In the genomic region with DNA sequence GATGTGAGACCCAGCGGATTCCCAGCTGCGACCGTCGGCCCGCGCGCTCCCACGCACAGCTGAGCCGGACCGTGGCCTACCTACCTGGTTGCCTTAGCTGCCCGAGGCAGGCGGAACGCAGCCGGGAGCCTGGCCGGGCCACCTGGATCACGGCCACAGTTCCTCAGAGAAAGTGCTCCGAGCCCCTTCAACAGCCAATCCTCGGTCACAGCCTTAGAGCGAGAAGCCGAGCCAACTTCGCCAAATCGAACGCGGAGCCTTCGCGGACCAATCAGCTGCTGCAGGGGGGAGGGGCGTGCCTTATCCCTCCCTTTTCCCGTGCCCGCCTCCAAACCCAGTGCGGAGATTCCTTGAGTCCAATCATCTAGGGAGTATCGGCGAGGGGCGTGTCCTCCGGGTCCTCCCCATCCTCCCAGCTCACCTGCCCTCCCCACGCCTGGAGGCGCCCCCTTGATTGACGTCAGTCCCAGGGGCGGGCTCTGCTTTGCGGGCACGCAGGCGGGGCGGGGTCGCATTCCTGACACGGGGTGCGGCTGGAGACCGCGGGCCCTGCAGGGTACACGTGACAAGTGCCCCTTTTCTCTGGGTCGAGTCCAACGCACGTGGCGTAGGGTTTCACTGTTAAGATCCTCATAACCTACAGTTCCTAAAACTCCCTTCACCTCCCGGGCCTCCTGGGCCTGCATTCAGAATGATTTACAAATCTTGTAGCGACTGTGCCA, we compare ENCODE assay signal across 8 mouse cellular contexts. TPM values are rescaled to one million over a fixed set of nuclear protein-coding genes. Genes with fewer than 3 reads are reported as not detected.
DNase-seq lines count a peak whose midpoint lies in the region; ATAC-seq lines count a peak whose summit lies in the region.

A gene (minus strand): TSS at position 273 of the 722 bp plus-strand sequence.

- DNase-seq in R1 (ENCODE audit: low read depth, low spot score), result peak; percentile 100
- DNase-seq in cerebellum, postnatal 25 days, result peak; percentile 98 to 99
- peak; percentile 94 to 95 for DNase-seq in frontal cortex, postnatal 25 days (ENCODE audit: low spot score in 2 of 2)
- peak; percentile 92 for DNase-seq in hindbrain, embryonic 14.5 days (ENCODE audit: low spot score)
- peak; percentile 96 to 97 for DNase-seq in layer of hippocampus, postnatal 36 days
- DNase-seq in lung, postnatal 36 days, result peak; percentile 100
- peak; percentile 98 for DNase-seq in retina, postnatal 1 day
- peak; percentile 98 to 99 for DNase-seq in urinary bladder, adult 18-20 months (ENCODE audit: low spot score in 2 of 2)

- peak within 1 kb of the TSS; percentile 68 for H3K9ac ChIP-seq in hindbrain, embryonic 14.5 days

- no peaks in the 10 kb centered on the region for H3K27me3 ChIP-seq in hindbrain, embryonic 14.5 days (ENCODE audit: control insufficient read depth, insufficient read depth, low read length)

- peak within 1 kb of the TSS; percentile 47 for H3K4me3 ChIP-seq in hindbrain, embryonic 14.5 days (replicated peaks; ENCODE audit: low read length)

- peak; percentile 97 for ATAC-seq in hindbrain, embryonic 14.5 days (ENCODE audit: low FRiP score)

- H3K9me3 ChIP-seq in hindbrain, embryonic 14.5 days (ENCODE audit: control insufficient read depth, low read length), result no peaks in the 10 kb centered on the region

- WGBS in hindbrain, embryonic 14.5 days, result under 1% methylated on average over 54 of the region's 54 CpGs

- H3K4me2 ChIP-seq in hindbrain, embryonic 14.5 days (replicated peaks), result peak within 1 kb of the TSS; percentile 90

- H3K4me1 ChIP-seq in hindbrain, embryonic 14.5 days (replicated peaks; ENCODE audit: control insufficient read depth, insufficient read depth, low read length), result 0 out of 2 replicates have a peak, but pooled peaks cover 7% of the 10 kb centered on the region

- H3K36me3 ChIP-seq in hindbrain, embryonic 14.5 days (replicated peaks; ENCODE audit: control insufficient read depth, insufficient read depth), result peaks cover 9% of the 10 kb centered on the region

- H3K27ac ChIP-seq in hindbrain, embryonic 14.5 days, result peak within 1 kb of the TSS; percentile 28; the same call in 1 of the 2 replicates

RNA-seq across cellular contexts. Expression of the gene that starts here (rescaled TPM):
- polyA plus RNA-seq in hindbrain, embryonic 14.5 days (2014; fragmentation: Nextera tagmentation; extraction: Ambion mirVana), result 7.9 and 10.3 TPM in 2 replicates
- total RNA-seq in layer of hippocampus, postnatal 36 days (2021), result 10 to 100 TPM; 16.0 to 18.4 TPM

Comparison
In these comparisons a context has a peak if more than half of its experiments do, and no peak if none do; other contexts are left out.
1. Peak in every context shown above with its lines: DNase-seq, ATAC-seq, H3K4me3 ChIP-seq and H3K27ac ChIP-seq.